Mouse (Mus musculus) testis, postnatal 10 days (tissue): ENCODE measurements around the gene Scyl1.
A peak's percentile ranks its signal among the peaks of the same experiment; 100 is the strongest.

Experiments used
- DNase-seq: peaks from one replicate; pipeline ENCODE4 v3.0.0; 2021; ENCODE audit warnings: low spot score

Scyl1 gene

GRCm38 (mm10) chr19:5787920-5788319, 16.7 kb upstream of the Scyl1 start:
- DNase-seq, result no peak

DNA sequence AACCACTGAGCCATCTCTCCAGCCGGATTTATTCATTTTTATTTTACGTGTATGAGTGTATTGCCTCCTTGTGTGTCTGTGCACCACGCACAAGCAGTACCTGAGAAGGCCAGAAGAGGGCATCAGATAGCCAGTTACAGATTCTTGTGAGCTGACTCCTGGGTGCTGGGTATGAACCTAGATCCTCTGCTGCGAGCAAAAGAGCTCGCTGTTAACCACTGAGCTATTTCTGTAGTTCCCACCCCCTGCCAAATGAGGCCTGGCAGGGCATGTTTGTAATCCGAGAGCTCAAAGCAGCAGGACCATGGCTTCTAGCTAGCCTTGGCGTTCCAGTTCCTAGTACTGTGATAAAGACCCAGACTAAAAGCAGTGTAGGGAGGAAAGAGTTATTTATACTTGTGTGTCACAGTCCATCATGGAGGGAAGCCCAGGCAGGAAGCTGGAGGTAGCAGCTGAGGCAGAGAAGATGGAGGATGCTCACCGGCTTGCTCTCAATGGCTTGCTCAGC, 16.0 kb upstream of the Scyl1 start:
- DNase-seq, result peak; percentile 89

DNA sequence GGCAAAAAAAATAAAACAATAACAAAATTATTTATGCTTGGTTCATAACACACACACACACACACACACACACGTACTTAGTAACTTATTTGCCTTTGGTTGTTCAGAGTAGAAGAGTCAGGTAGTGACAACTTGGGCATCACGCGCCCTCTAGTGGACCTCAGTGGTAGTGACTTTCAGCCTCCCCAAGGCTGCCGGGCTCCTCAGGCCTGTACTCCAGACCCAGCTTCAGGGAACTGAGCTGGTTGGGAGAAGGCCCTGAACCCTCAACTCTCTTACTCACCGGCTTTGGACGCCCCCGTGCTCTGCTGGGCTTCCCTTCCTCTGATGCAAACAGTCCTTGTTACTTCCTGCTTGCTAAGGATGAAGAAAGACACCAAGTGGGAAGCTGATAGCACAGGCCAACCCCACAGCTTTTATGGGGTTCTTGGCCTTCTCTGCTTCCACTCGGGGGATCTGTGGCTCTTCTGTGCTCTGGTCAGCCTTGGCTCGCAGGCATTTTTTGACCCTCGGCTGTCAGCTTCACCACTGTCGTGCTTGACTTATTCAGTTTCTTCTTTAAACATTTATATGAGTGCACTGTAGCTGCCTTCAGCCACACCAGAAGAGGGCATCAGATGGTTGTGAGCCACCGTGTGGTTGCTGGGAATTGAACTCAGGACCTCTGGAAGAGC, 15.4 kb upstream of the Scyl1 start:
- peak; percentile 92 for DNase-seq

- no peak for DNase-seq
Observed at GRCm38 (mm10) chr19:5784958-5785577, 13.8 kb upstream of the Scyl1 start.

DNA sequence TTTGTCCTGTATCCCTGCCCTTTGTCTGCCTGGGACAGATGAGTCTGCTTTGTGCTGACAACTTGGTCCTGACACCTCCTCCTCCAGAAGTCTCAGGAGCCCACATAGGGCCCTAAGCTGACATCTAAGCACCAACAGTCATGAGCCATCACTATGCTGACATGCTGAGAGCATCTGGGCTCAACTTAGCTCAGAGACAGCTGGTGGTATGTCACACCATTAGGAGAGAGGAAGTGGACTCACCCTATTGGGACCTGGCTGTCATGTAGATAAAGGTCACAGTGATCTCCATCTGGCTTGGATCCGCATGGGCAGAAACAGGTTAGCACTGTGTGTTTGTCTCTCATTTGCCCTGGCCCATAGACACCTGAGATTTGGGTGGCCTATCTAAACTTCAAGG, 10.9 kb upstream of the Scyl1 start:
- DNase-seq, result peak; percentile 37

DNA sequence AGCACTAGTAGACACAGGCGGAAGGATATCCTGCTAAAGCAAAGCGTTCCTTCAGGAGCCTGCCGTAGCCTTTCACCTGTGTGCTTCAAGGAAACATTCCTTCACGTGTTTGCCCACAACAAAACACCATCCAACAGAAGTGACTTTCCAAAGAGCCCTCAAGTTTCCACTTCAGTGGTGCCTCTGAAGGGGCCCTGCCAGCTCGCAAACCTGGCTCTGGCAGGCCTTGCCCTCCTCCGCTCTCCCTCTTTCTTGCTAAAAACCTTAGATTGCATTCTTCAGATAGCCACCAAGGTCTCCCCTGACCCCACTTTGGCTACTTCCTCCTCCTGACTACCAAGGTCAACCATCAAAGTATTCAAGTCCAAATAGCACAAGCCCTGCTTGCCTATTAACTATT, 10.3 kb upstream of the Scyl1 start:
- DNase-seq, result peak; percentile 39

GRCm38 (mm10) chr19:5780203-5780602, 9.0 kb upstream of the Scyl1 start:
- DNase-seq, result peak; percentile 71

DNA sequence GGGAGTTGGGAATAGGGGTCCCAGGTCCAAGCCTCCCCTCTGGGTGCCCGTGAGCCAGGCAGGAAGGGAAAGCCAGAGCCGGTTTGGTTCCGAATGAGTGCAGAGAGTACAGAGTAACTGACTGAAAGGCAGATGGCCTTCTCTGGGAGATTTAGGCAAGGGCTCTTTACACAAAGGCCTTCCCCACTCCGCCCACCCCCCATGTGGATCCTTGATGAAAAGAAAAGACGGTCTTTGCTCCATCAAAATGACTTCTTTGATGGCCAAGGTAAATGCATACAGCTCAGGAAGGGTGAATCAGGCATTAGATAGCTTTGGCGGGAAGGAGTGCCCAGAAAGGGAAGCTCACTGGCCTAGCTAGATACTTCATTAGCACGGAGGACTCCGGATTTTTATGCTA, 7.1 kb upstream of the Scyl1 start:
- DNase-seq, result no peak

DNA sequence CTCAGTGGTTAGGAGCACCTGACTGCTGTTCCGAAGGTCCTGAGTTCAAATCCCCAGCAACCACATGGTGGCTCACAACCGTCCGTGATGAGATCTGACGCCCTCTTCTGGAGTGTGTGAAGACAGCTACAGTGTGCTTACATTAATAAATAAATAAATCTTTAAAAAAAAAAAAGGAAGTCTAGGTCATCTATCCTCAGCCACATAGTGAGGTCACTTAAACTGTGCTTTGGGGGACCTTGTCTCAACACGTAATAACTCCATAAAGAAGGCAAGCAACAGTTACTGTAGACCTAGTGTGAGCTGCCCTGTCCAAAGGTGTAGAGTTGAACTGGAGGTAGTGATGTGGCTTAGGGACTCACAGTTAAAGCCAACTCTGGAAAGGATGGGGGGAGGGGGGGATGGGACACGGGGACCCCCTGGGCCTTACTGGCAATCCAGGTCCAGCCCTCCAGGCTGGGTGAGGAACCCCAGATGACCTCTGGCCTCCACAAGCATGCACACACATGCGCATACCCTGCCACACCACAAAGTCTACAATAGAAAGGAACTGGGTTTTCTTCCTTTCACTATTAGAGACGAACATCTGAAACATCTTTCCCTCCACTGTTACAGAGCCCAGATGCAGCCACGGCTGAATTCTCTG, 6.3 kb upstream of the Scyl1 start:
- no peak for DNase-seq

- DNase-seq, result peak; percentile 63
Observed at GRCm38 (mm10) chr19:5770311-5770710, 908 bp downstream of the Scyl1 start.

DNA sequence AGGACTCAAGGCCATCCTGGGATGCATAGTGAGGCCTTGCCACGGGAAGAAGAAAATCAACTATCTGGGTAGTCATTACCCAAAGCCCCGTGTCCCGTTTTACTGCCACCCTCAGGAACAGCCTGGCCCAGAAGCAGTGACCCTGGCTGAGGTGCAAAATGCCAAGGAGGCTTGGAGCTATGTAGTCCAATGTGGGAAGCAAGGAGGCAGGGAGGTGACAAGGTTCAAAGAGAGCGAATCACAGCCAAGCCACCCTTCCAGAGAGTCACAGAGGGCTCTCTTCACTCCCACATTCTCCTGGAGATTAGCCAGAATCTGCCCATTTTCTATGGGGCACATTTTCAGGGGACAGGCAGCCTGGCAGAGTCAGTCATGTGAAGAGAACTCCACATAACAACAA, 3.9 kb downstream of the Scyl1 start:
- DNase-seq, result no peak

DNA sequence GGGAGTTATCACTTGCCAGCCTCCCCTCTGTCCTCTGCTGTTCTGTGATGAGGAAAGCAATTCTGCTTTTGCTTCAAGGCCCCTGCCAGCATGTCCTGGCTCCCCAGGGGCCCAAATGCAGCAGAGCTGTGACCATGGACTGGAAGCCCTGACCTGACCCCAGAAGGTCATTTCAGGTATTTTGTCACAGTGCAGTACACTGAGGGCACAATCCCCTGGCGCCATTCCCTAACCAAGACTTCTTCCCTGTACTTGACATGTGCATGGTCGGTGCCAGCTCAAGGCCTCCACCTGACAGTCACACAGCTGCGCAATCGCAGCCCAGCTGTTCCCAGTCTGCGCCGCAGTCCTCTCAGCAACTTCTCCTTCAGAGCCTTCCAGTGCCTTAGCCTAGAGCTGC, 8.1 kb downstream of the Scyl1 start:
- no peak for DNase-seq

GRCm38 (mm10) chr19:5758878-5759403, 12.3 kb downstream of the Scyl1 start:
- no peak for DNase-seq

GRCm38 (mm10) chr19:5756991-5757636, 14.1 kb downstream of the Scyl1 start:
- DNase-seq, result no peak

DNA sequence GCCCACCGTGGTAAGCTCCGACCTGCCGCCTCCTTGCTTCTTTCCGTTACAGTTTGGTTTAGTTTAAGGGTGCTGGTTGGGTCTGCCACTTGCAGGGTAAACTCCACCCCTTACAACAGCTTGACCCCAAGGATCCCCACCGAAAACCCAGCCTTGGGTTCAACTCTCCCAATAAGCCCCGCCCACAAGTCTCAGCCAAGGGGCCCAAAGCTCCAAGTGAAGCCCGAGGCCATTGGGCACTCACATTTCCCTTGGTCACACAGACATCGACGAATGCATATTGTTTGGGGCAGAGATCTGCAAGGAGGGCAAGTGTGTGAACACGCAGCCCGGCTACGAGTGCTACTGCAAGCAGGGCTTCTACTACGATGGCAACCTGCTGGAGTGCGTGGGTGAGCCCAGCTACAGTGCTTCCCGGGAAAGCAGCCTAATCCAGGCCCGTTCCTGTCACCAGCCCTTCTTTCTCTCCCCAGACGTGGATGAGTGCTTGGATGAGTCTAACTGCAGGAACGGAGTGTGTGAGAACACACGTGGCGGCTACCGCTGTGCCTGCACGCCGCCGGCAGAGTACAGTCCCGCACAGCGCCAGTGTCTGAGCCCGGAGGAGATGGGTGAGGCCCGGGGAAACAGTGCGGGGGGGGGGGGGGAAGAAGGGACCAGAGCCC, 14.8 kb downstream of the Scyl1 start:
- no peak for DNase-seq

DNA sequence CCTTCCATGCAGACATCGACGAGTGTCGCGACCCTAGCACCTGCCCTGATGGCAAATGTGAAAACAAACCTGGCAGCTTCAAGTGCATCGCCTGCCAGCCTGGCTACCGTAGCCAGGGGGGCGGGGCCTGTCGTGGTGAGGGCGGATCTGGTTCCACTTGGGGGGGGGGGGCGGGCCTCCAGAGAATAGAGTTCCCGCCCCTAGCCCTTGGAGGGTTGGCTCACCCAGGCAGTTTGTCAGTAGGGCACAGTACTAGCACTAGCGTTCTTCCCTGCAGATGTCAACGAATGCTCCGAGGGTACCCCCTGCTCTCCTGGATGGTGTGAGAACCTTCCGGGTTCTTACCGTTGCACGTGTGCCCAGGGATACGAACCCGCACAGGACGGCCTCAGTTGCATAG, 19.5 kb downstream of the Scyl1 start:
- peak; percentile 72 for DNase-seq

- DNase-seq, result no peak
Observed at GRCm38 (mm10) chr19:5750951-5751350, 20.3 kb downstream of the Scyl1 start.

- no peak for DNase-seq
Observed at GRCm38 (mm10) chr19:5749476-5749875, 21.7 kb downstream of the Scyl1 start.

GRCm38 (mm10) chr19:5746907-5747363, 24.3 kb downstream of the Scyl1 start:
- no peak for DNase-seq

- DNase-seq, result peak; percentile 74
Observed at GRCm38 (mm10) chr19:5745756-5746710, 25.2 kb downstream of the Scyl1 start.

- DNase-seq, result no peak
Observed at GRCm38 (mm10) chr19:5743576-5743975, 27.6 kb downstream of the Scyl1 start.
